Comparison of ENCODE assay signal across 8 mouse cellular contexts in the genomic region with DNA sequence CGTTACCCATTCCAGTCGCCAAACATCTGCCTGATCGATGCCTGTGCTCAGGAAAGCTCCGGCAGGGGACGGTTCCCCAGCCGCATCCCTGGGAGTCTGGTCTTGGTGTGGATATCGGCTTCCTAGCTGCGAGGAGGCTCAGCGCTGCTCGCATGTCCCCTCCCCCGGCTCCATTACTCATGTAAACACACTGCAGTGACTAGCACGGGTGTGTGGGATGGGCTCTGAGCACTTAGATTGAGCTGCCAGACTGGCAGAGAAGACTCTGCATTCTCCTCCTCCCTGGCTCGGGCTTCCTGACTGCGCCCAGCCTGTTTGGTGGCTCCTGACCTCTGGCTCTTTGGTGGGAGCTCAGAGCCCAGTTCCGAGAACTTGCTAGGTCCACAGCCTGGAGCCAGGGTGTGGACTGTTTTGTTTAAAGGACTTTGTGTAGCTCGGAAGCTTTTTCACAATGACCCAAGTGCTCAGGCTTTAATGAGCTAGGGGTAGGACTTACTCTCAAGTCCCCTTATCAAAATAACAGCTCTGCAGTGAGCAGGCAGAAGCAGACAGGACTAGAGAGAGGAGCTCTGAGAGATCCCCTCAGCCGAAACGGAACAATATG.
DNase-seq lines count a peak whose midpoint lies in the region; ATAC-seq and TF ChIP-seq lines count a peak whose summit lies in the region.

No protein-coding gene starts in this region.

- H3K4me1 ChIP-seq in bone marrow macrophage, adult 2 months (ENCODE audit: control insufficient read depth, insufficient read depth, low read length): peaks cover 36% of the 10 kb centered on the region
- H3K4me1 ChIP-seq in erythroblast, embryonic 14.5 days (ENCODE audit: control insufficient read depth): peaks cover 5% of the 10 kb centered on the region
- peaks cover 28% of the 10 kb centered on the region for H3K4me1 ChIP-seq in limb, embryonic 11.5 days (ENCODE audit: control insufficient read depth, insufficient read depth, low read length)
- peaks cover 15% of the 10 kb centered on the region for H3K4me1 ChIP-seq in midbrain, embryonic 11.5 days (ENCODE audit: control insufficient read depth, insufficient read depth, low read length)
- H3K4me1 ChIP-seq in small intestine, adult 2 months (ENCODE audit: control insufficient read depth, insufficient read depth, insufficient read length, low read length): peaks cover 6% of the 10 kb centered on the region; the same call in 1 of the 2 replicates

- H3K27me3 ChIP-seq in erythroblast, embryonic 14.5 days (ENCODE audit: control insufficient read depth): peaks cover 24% of the 10 kb centered on the region
- no peaks in the 10 kb centered on the region for H3K27me3 ChIP-seq in limb, embryonic 11.5 days (ENCODE audit: control insufficient read depth, insufficient read depth, low read length)
- H3K27me3 ChIP-seq in midbrain, embryonic 11.5 days (ENCODE audit: control insufficient read depth, insufficient read depth, low read length): no peaks in the 10 kb centered on the region
- H3K27me3 ChIP-seq in small intestine, adult 2 months (ENCODE audit: control insufficient read depth, insufficient read depth, low read length): no peaks in the 10 kb centered on the region

- H3K4me2 ChIP-seq in limb, embryonic 11.5 days (ENCODE audit: low read depth, severe bottlenecking): peak overlapping the region; percentile 58
- peak overlapping the region; percentile 45 for H3K4me2 ChIP-seq in midbrain, embryonic 11.5 days

- H3K9ac ChIP-seq in limb, embryonic 11.5 days (ENCODE audit: low read length): peak overlapping the region; percentile 41
- peak overlapping the region; percentile 31; the same call in 1 of the 2 replicates for H3K9ac ChIP-seq in midbrain, embryonic 11.5 days (ENCODE audit: low read length)

- 1% methylated on average over 18 of the region's 18 CpGs for WGBS in limb, embryonic 11.5 days
- WGBS in midbrain, embryonic 11.5 days: 2% methylated on average over 18 of the region's 18 CpGs
- 2% methylated on average over 18 of the region's 18 CpGs for WGBS in small intestine, adult 2 months

- TF ChIP-seq POLR2A in bone marrow macrophage, adult 2 months (IDR thresholded peaks at IDR 0.05; ENCODE audit: borderline replicate concordance, low read depth, low read length): no peak
- peak; percentile 70 for TF ChIP-seq POLR2A in small intestine, adult 2 months (IDR thresholded peaks at IDR 0.05; ENCODE audit: low read depth, low read length)

- no peak; the same call in 1 of the 2 replicates for TF ChIP-seq CTCF in bone marrow macrophage, adult 2 months (IDR thresholded peaks at IDR 0.05; ENCODE audit: low read depth, low read length)
- 0 out of 2 replicates have a peak, but pooled peaks have one; percentile 9 for TF ChIP-seq CTCF in small intestine, adult 2 months (IDR thresholded peaks at IDR 0.05; ENCODE audit: extremely low read depth, insufficient read length, insufficient replicate concordance, low read depth, low read length)

- peak; percentile 81 for DNase-seq in 3134 (ENCODE audit: extremely low read depth, insufficient read length, low spot score)
- DNase-seq in heart, adult 9 months (ENCODE audit: low spot score in 2 of 2): peak; percentile 89 to 92
- peak; percentile 85 to 86 for DNase-seq in kidney, adult 8-10 months
- peak; percentile 72 for DNase-seq in limb, embryonic 11.5 days (ENCODE audit: low spot score)
- peak; percentile 95 for DNase-seq in midbrain, embryonic 11.5 days (ENCODE audit: low spot score, missing footprints)

- peak overlapping the region; percentile 41 for H3K4me3 ChIP-seq in bone marrow macrophage, adult 2 months (ENCODE audit: insufficient read depth, low read length)
- peak overlapping the region; percentile 51 for H3K4me3 ChIP-seq in erythroblast, embryonic 14.5 days (replicated peaks)
- peak overlapping the region; percentile 22 for H3K4me3 ChIP-seq in limb, embryonic 11.5 days (ENCODE audit: low read depth, low read length)
- peak overlapping the region; percentile 10 for H3K4me3 ChIP-seq in midbrain, embryonic 11.5 days (ENCODE audit: low read depth, low read length)
- peak overlapping the region; percentile 66 for H3K4me3 ChIP-seq in small intestine, adult 2 months (ENCODE audit: low read depth, low read length)

- H3K36me3 ChIP-seq in erythroblast, embryonic 14.5 days (ENCODE audit: control insufficient read depth): no peaks in the 10 kb centered on the region; the same call in 1 of the 2 replicates
- no peaks in the 10 kb centered on the region for H3K36me3 ChIP-seq in limb, embryonic 11.5 days (ENCODE audit: control insufficient read depth, insufficient read depth, low read length)
- H3K36me3 ChIP-seq in midbrain, embryonic 11.5 days (ENCODE audit: control insufficient read depth, insufficient read depth, low read length): no peaks in the 10 kb centered on the region
- H3K36me3 ChIP-seq in small intestine, adult 2 months (ENCODE audit: control insufficient read depth, insufficient read depth, low read length): peaks cover 19% of the 10 kb centered on the region

- peak overlapping the region; percentile 13; the same call in 1 of the 2 replicates for H3K27ac ChIP-seq in bone marrow macrophage, adult 2 months (ENCODE audit: insufficient read depth, low read depth, low read length)
- peak overlapping the region; percentile 78; the same call in 1 of the 2 replicates for H3K27ac ChIP-seq in limb, embryonic 11.5 days (replicated peaks; ENCODE audit: low read depth, low read length)
- peak overlapping the region; percentile 37; the same call in 1 of the 2 replicates for H3K27ac ChIP-seq in midbrain, embryonic 11.5 days (ENCODE audit: low read depth, low read length)
- H3K27ac ChIP-seq in small intestine, adult 2 months (ENCODE audit: insufficient read depth, low read depth, low read length): peak overlapping the region; percentile 78

- ATAC-seq in limb, embryonic 11.5 days (ENCODE audit: insufficient number of reproducible peaks, low FRiP score, low TSS enrichment, low read depth): no peak
- peak; percentile 79 for ATAC-seq in midbrain, embryonic 11.5 days (ENCODE audit: low FRiP score)

- H3K9me3 ChIP-seq in erythroblast, embryonic 14.5 days (ENCODE audit: control insufficient read depth, low read length): no peaks in the 10 kb centered on the region
- no peaks in the 10 kb centered on the region for H3K9me3 ChIP-seq in limb, embryonic 11.5 days (ENCODE audit: control insufficient read depth, low read length)
- H3K9me3 ChIP-seq in midbrain, embryonic 11.5 days (ENCODE audit: control insufficient read depth, low read length): peaks cover 4% of the 10 kb centered on the region; the same call in 1 of the 2 replicates

Comparison
In these comparisons a context has a peak if more than half of its experiments do, and no peak if none do; other contexts are left out.
1. H3K27ac ChIP-seq: peak in every context shown above with its lines; median percentile 78 in limb, embryonic 11.5 days; 78 in small intestine, adult 2 months; 37 in midbrain, embryonic 11.5 days; 13 in bone marrow macrophage, adult 2 months.
2. H3K4me3 ChIP-seq: peak in every context shown above with its lines; median percentile 66 in small intestine, adult 2 months; 51 in erythroblast, embryonic 14.5 days; 41 in bone marrow macrophage, adult 2 months; 22 in limb, embryonic 11.5 days; 10 in midbrain, embryonic 11.5 days.